Mouse (Mus musculus): ENCODE results near the gene Efcab5.

- TF ChIP-seq CTCF (IDR thresholded peaks at IDR 0.05; ENCODE audit: borderline replicate concordance, control insufficient read depth, extremely low read depth, insufficient read depth, low read length, poor library complexity): no peak
- TF ChIP-seq POLR2A (IDR thresholded peaks at IDR 0.05; ENCODE audit: control insufficient read depth, extremely low read depth, insufficient read depth, low read length, poor library complexity): no peak
Observed at GRCm38 (mm10) chr11:77132580-77132979, 56.2 kb downstream of the Efcab5 start.
